Mouse (Mus musculus): ENCODE measurements around the gene Spin4.

The Spin4 gene

GRCm38 (mm10) chrX:95026361-95026892, at the start of gene Spin4:
Spin4 (minus strand) TSS chrX:95026682.
- peak; percentile 77 to 86 for DNase-seq

GRCm38 (mm10) chrX:95027907-95028306, 1.4 kb upstream of the Spin4 start:
- no peak for DNase-seq

GRCm38 (mm10) chrX:95025779-95026360, 612 bp downstream of the Spin4 start:
- DNase-seq, result peak; percentile 17 to 43

GRCm38 (mm10) chrX:95012033-95012432, 14.4 kb downstream of the Spin4 start:
- no peak for DNase-seq

GRCm38 (mm10) chrX:94998845-94999244, 27.6 kb downstream of the Spin4 start:
- no peak for DNase-seq

GRCm38 (mm10) chrX:94994113-94994512, 32.4 kb downstream of the Spin4 start:
- DNase-seq, result no peak

GRCm38 (mm10) chrX:94990903-94991302, 35.6 kb downstream of the Spin4 start:
- no peak for DNase-seq

GRCm38 (mm10) chrX:94990080-94990825, 36.2 kb downstream of the Spin4 start:
- peak; percentile 57 to 60 for DNase-seq

Measured in kidney, postnatal 4 days (tissue).